Mouse (Mus musculus) midbrain, embryonic 16.5 days (tissue): ENCODE measurements around the gene Slc16a6. TPM values are rescaled to one million over a fixed set of nuclear protein-coding genes. Genes with fewer than 3 reads are reported as not detected.

Experiments
- ATAC-seq: fragments of 200-750 bp; cut with Nextera tagmentation; 2 replicates; pipeline ENCODE4 v1.8.0; 2017; ENCODE audit warnings: moderate TSS enrichment
- H3K27ac ChIP-seq: fragments of 300-500 bp; sonication (generic); 2 replicates; pipeline ENCODE4 v1.5.1; 2014; ENCODE audit warnings: mild to moderate bottlenecking, low read length, mixed read lengths
- H3K27me3 ChIP-seq: fragments of 300-500 bp; sonication (generic); 2 replicates; pipeline ENCODE4 v1.6.1; 2014; ENCODE audit warnings: low read depth, low read length, mixed read lengths; ENCODE audit not compliant: control insufficient read depth, insufficient read depth
- H3K36me3 ChIP-seq: fragments of 300-500 bp; sonication (generic); 2 replicates; pipeline ENCODE4 v1.6.1; 2014; ENCODE audit warnings: mild to moderate bottlenecking, low read length, moderate library complexity, mixed read lengths; ENCODE audit not compliant: control insufficient read depth, insufficient read depth
- H3K4me1 ChIP-seq: fragments of 300-500 bp; sonication (generic); 2 replicates; pipeline ENCODE4 v1.6.1; 2014; ENCODE audit warnings: mild to moderate bottlenecking, low read length, mixed read lengths; ENCODE audit not compliant: control insufficient read depth, insufficient read depth
- H3K4me2 ChIP-seq: fragments of 300-500 bp; sonication (generic); 2 replicates; pipeline ENCODE4 v1.6.1; 2014; ENCODE audit warnings: mild to moderate bottlenecking, low read length, mixed read lengths
- H3K4me3 ChIP-seq: fragments of 300-500 bp; sonication (generic); 2 replicates; pipeline ENCODE4 v1.5.1; 2014; ENCODE audit warnings: low read depth, mild to moderate bottlenecking, low read length, moderate library complexity, mixed read lengths
- H3K9ac ChIP-seq: fragments of 300-500 bp; sonication (generic); 2 replicates; pipeline ENCODE4 v1.6.1; 2014; ENCODE audit warnings: low read depth, low read length, mixed read lengths
- H3K9me3 ChIP-seq: fragments of 300-500 bp; sonication (generic); replicated peaks from 2 replicates; pipeline ENCODE4 v1.6.1; 2014; ENCODE audit warnings: mild to moderate bottlenecking, low read length, mixed read lengths; ENCODE audit not compliant: control insufficient read depth, poor library complexity, severe bottlenecking
- WGBS: fragments of 180-500 bp; shearing (Covaris S2); extraction: QIAGEN DNeasy Blood & Tissue Kit; methylation state at CpG from one replicate; pipeline ENCODE4 v1.1.7; 2014; 5-methylcytosine and 5-hydroxymethylcytosine counted together
- polyA plus RNA-seq: library from polyadenylated mRNA; unstranded; fragments of >200 nt; fragmentation: Nextera tagmentation; extraction: Ambion mirVana; gene quantifications from 2 replicates; pipeline ENCODE4 v1.2.1, GENCODE M21; 2015

Slc16a6 gene
- polyA plus RNA-seq, 1 experiment from 2014 or later: 4.5 TPM

GRCm38 (mm10) chr11:109434233-109434798 lies 39.1 kb downstream of the Slc16a6 start:
- Histone ChIP-seq H3K9me3 (no peaks in the 10 kb centered on the region), H3K4me2 (no peak overlapping the region), H3K36me3 (peaks cover 28% of the 10 kb centered on the region), H3K27ac (no peak overlapping the region), H3K9ac (no peak overlapping the region), H3K27me3 (no peaks in the 10 kb centered on the region), H3K4me1 (peaks cover 4% of the 10 kb centered on the region; the same call in 1 of the 2 replicates), H3K4me3 (no peak overlapping the region)
- 94% methylated on average over 16 of the region's 16 CpGs for WGBS
- no peak for ATAC-seq

GRCm38 (mm10) chr11:109427353-109427752 lies 46.0 kb downstream of the Slc16a6 start:
- H3K9me3 ChIP-seq: no peaks in the 10 kb centered on the region
- H3K27ac ChIP-seq: no peak overlapping the region
- no peak overlapping the region for H3K4me3 ChIP-seq
- no peak for ATAC-seq
- no peak overlapping the region for H3K9ac ChIP-seq
- no peaks in the 10 kb centered on the region; the same call in 1 of the 2 replicates for H3K36me3 ChIP-seq
- H3K4me2 ChIP-seq: peak overlapping the region; percentile 72
- no peaks in the 10 kb centered on the region for H3K27me3 ChIP-seq
- WGBS: 98% methylated on average over 5 of the region's 5 CpGs
- peaks cover 14% of the 10 kb centered on the region for H3K4me1 ChIP-seq

GRCm38 (mm10) chr11:109426272-109426586 lies 47.2 kb downstream of the Slc16a6 start:
- 0% methylated on average over 11 of the region's 11 CpGs for WGBS
- ATAC-seq: no peak

GRCm38 (mm10) chr11:109425392-109426271 lies 47.8 kb downstream of the Slc16a6 start, which contains the start of gene Amz2:
TSS of gene Amz2 (plus strand) at chr11:109425946.
- peak within 1 kb of the TSS; percentile 83 for H3K9ac ChIP-seq
- no peaks in the 10 kb centered on the region for H3K36me3 ChIP-seq
- peak within 1 kb of the TSS; percentile 77 for H3K27ac ChIP-seq
- peak; percentile 95 for ATAC-seq
- H3K27me3 ChIP-seq: no peaks in the 10 kb centered on the region
- no peaks in the 10 kb centered on the region for H3K9me3 ChIP-seq
- under 1% methylated on average over 64 of the region's 65 CpGs for whole genome bisulfite sequencing
- H3K4me3 ChIP-seq: peak within 1 kb of the TSS; percentile 68
- H3K4me1 ChIP-seq: peaks cover 10% of the 10 kb centered on the region
- H3K4me2 ChIP-seq: peak within 1 kb of the TSS; percentile 72

More at GRCm38 (mm10) chr11:109426272-109426586, 47.2 kb downstream of the Slc16a6 start:
- peak overlapping the region; percentile 72 for H3K4me2 ChIP-seq
- H3K4me3 ChIP-seq: peak overlapping the region; percentile 68
- peak overlapping the region; percentile 83 for H3K9ac ChIP-seq
- peaks cover 12% of the 10 kb centered on the region for H3K4me1 ChIP-seq
- no peaks in the 10 kb centered on the region; the same call in 1 of the 2 replicates for H3K36me3 ChIP-seq
- H3K27me3 ChIP-seq: no peaks in the 10 kb centered on the region
- H3K9me3 ChIP-seq: no peaks in the 10 kb centered on the region
- H3K27ac ChIP-seq: peak overlapping the region; percentile 77

- H3K27ac ChIP-seq: no peak overlapping the region
- no peaks in the 10 kb centered on the region for H3K9me3 ChIP-seq
- ATAC-seq: no peak
- H3K27me3 ChIP-seq: no peaks in the 10 kb centered on the region
- H3K4me1 ChIP-seq: peaks cover 10% of the 10 kb centered on the region
- H3K9ac ChIP-seq: no peak overlapping the region
- H3K4me3 ChIP-seq: no peak overlapping the region
- WGBS: 72% methylated on average over 1 of the region's 1 CpGs
- H3K4me2 ChIP-seq: no peak overlapping the region
- H3K36me3 ChIP-seq: no peaks in the 10 kb centered on the region
These were observed 50.1 kb downstream of the Slc16a6 start for GRCm38 (mm10) chr11:109423294-109423693.

GRCm38 (mm10) chr11:109422263-109422662 lies 51.1 kb downstream of the Slc16a6 start:
- H3K36me3 ChIP-seq: no peaks in the 10 kb centered on the region
- no peaks in the 10 kb centered on the region for H3K27me3 ChIP-seq
- ATAC-seq: no peak
- H3K9me3 ChIP-seq: no peaks in the 10 kb centered on the region
- H3K4me1 ChIP-seq: peaks cover 9% of the 10 kb centered on the region
- no peak overlapping the region for H3K4me3 ChIP-seq
- H3K27ac ChIP-seq: no peak overlapping the region
- H3K9ac ChIP-seq: no peak overlapping the region
- H3K4me2 ChIP-seq: no peak overlapping the region
- WGBS: 97% methylated on average over 4 of the region's 4 CpGs

GRCm38 (mm10) chr11:109421205-109421604 lies 52.2 kb downstream of the Slc16a6 start:
- no peaks in the 10 kb centered on the region for H3K4me1 ChIP-seq
- no peak for ATAC-seq
- no peaks in the 10 kb centered on the region for H3K9me3 ChIP-seq
- no peak overlapping the region for H3K4me2 ChIP-seq
- H3K27me3 ChIP-seq: no peaks in the 10 kb centered on the region
- H3K27ac ChIP-seq: no peak overlapping the region
- H3K4me3 ChIP-seq: no peak overlapping the region
- 83% methylated on average over 5 of the region's 5 CpGs for WGBS
- no peaks in the 10 kb centered on the region for H3K36me3 ChIP-seq
- H3K9ac ChIP-seq: no peak overlapping the region

GRCm38 (mm10) chr11:109420567-109420962 lies 52.8 kb downstream of the Slc16a6 start:
- no peak for ATAC-seq
- no peaks in the 10 kb centered on the region for H3K9me3 ChIP-seq
- no peak overlapping the region for H3K4me2 ChIP-seq
- no peaks in the 10 kb centered on the region for H3K27me3 ChIP-seq
- H3K27ac ChIP-seq: no peak overlapping the region
- no peaks in the 10 kb centered on the region for H3K36me3 ChIP-seq
- H3K9ac ChIP-seq: no peak overlapping the region
- WGBS: 84% methylated on average over 14 of the region's 14 CpGs
- no peaks in the 10 kb centered on the region for H3K4me1 ChIP-seq
- H3K4me3 ChIP-seq: no peak overlapping the region

- H3K4me1 ChIP-seq: no peaks in the 10 kb centered on the region
- no peaks in the 10 kb centered on the region for H3K36me3 ChIP-seq
- H3K9me3 ChIP-seq: no peaks in the 10 kb centered on the region
- no peak overlapping the region for H3K9ac ChIP-seq
- 41% methylated on average over 16 of the region's 16 CpGs for WGBS
- no peak overlapping the region for H3K4me3 ChIP-seq
- no peaks in the 10 kb centered on the region for H3K27me3 ChIP-seq
- no peak overlapping the region for H3K27ac ChIP-seq
- no peak for ATAC-seq
- H3K4me2 ChIP-seq: no peak overlapping the region
These were observed 53.3 kb downstream of the Slc16a6 start for GRCm38 (mm10) chr11:109419961-109420566.
